Mouse (Mus musculus) kidney, embryonic 15.5 days (tissue): ENCODE results near the gene Cnbd2. TPM values are rescaled to one million over a fixed set of nuclear protein-coding genes. Genes with fewer than 3 reads are reported as not detected.

Source experiments
- ATAC-seq: fragments of 200-750 bp; cut with Nextera tagmentation; replicated peaks from 2 replicates; pipeline ENCODE4 v1.8.0; 2017; ENCODE audit warnings: moderate TSS enrichment; ENCODE audit not compliant: low FRiP score
- H3K27ac ChIP-seq: fragments of 300-500 bp; sonication (generic); 2 replicates; pipeline ENCODE4 v1.5.1; 2015; ENCODE audit warnings: mild to moderate bottlenecking, inconsistent platforms
- H3K27me3 ChIP-seq: fragments of 300-500 bp; sonication (generic); 2 replicates; pipeline ENCODE4 v1.6.1; 2015; ENCODE audit warnings: inconsistent platforms
- H3K36me3 ChIP-seq: fragments of 300-500 bp; sonication (generic); 2 replicates; pipeline ENCODE4 v1.6.1; 2015; ENCODE audit warnings: inconsistent platforms
- H3K4me1 ChIP-seq: fragments of 300-500 bp; sonication (generic); 2 replicates; pipeline ENCODE4 v1.6.1; 2015; ENCODE audit warnings: inconsistent platforms
- H3K4me2 ChIP-seq: fragments of 300-500 bp; sonication (generic); 2 replicates; pipeline ENCODE4 v1.6.1; 2015; ENCODE audit warnings: moderate library complexity, mild to moderate bottlenecking, inconsistent platforms
- H3K4me3 ChIP-seq: fragments of 300-500 bp; sonication (generic); replicated peaks from 2 replicates; pipeline ENCODE4 v1.5.1; 2015; ENCODE audit warnings: mild to moderate bottlenecking, inconsistent platforms
- H3K9ac ChIP-seq: fragments of 300-500 bp; sonication (generic); 2 replicates; pipeline ENCODE4 v1.6.1; 2015; ENCODE audit warnings: mild to moderate bottlenecking, inconsistent platforms
- H3K9me3 ChIP-seq: fragments of 300-500 bp; sonication (generic); replicated peaks from 2 replicates; pipeline ENCODE4 v1.6.1; 2016; ENCODE audit warnings: inconsistent platforms
- WGBS: fragments of 180-500 bp; shearing (Covaris S2); methylation state at CpG from one replicate; pipeline ENCODE4 v1.1.7; 2015; ENCODE audit warnings: mixed read lengths; 5-methylcytosine and 5-hydroxymethylcytosine counted together
- polyA plus RNA-seq: library from polyadenylated mRNA; unstranded; fragments of >200 nt; fragmentation: Nextera tagmentation; extraction: Ambion mirVana; gene quantifications from 2 replicates; pipeline ENCODE4 v1.2.1, GENCODE M21; 2015

Gene Cnbd2
- 6.3 TPM in 2 replicates for polyA plus RNA-seq

DNA sequence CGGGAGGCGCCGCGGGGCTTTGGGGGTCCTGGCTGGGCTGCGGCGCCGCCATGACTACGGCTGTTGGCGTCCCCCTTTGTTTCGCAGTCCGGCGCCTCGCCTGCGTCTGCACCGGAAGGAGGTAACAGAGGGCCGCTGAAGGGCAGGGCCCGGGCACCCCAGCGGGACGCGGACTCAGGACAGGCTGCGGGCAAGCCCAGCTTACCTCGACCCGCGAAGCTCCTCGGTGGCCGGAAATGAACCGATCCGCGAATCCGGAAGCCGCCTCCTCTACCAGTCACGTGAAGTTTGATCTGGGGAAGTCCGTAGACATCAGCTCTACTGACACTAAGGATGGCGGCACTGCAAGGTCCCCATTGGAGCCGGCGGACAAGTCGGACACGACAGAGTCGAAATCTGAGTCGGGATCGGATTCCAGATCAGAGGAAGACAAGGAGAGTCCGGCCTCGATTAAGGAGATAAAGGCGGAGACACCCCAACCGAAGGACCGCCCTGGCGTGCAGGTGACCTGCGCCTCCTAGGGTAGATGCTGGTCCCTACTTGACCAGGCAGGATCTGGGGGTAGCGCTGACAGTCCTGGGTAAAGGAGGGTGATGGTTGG, at the start of gene Cnbd2, which contains the start of gene Scand1:
Gene Cnbd2 (plus strand): TSS at position 3 of the 601 bp plus-strand sequence.
Gene Scand1 (minus strand): TSS at position 408 of the 601 bp plus-strand sequence.
- H3K4me1 ChIP-seq: peaks cover 12% of the 10 kb centered on the region; the same call in 1 of the 2 replicates
- H3K4me3 ChIP-seq: peak within 1 kb of the TSS; percentile 78
- no peaks in the 10 kb centered on the region for H3K27me3 ChIP-seq
- peak within 1 kb of the TSS; percentile 83 for H3K9ac ChIP-seq
- peaks cover 19% of the 10 kb centered on the region for H3K36me3 ChIP-seq
- peak within 1 kb of the TSS; percentile 89 for H3K4me2 ChIP-seq
- H3K9me3 ChIP-seq: no peaks in the 10 kb centered on the region
- peak; percentile 95 for ATAC-seq
- H3K27ac ChIP-seq: peak within 1 kb of the TSS; percentile 99
- under 1% methylated on average over 49 of the region's 49 CpGs for WGBS

DNA sequence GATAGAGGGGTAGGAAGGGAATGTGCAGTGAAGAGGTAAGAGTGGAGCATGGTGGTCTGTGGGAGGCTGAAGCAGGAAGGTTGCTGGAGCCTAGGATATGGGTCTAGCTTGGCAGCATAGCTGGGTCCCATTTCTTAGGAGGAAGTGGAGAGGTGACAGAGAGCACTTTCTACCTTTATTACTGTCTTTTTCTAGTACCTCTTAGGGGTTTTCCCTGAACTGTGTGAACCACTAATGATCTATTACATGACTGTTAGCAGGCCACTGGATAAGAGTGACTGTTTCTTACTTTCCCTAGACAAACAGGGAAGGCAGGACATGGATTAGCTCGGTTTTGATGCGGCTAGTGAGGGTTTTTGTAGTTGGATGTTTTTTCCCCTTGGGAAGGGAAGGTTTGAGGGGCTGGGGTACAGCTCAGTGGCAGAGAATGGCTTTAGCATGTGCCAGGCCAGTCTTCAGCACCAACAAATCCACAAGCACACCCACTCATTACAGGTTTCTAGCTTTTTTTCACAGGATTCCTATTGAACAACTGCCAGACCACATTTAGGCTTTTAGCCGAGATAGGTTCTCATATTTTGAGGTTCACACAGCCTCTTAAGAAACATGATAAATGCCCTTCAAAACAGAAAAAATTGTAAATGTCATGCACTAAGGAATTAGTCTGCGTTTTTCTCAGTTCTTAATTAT, 48.8 kb upstream of the Cnbd2 start:
- no peaks in the 10 kb centered on the region for H3K27me3 ChIP-seq
- H3K4me1 ChIP-seq: no peaks in the 10 kb centered on the region
- no peak overlapping the region for H3K4me3 ChIP-seq
- H3K9ac ChIP-seq: no peak overlapping the region
- peaks cover 67% of the 10 kb centered on the region for H3K36me3 ChIP-seq
- H3K9me3 ChIP-seq: no peaks in the 10 kb centered on the region
- no peak overlapping the region for H3K27ac ChIP-seq
- 87% methylated on average over 4 of the region's 4 CpGs for WGBS
- ATAC-seq: no peak
- H3K4me2 ChIP-seq: no peak overlapping the region

- Histone ChIP-seq H3K36me3 (peaks cover 60% of the 10 kb centered on the region), H3K9ac (no peak overlapping the region), H3K4me1 (0 out of 2 replicates have a peak, but pooled peaks cover 3% of the 10 kb centered on the region), H3K27me3 (no peaks in the 10 kb centered on the region), H3K9me3 (no peaks in the 10 kb centered on the region), H3K4me3 (no peak overlapping the region), H3K4me2 (no peak overlapping the region), H3K27ac (no peak overlapping the region)
- WGBS: 97% methylated on average over 9 of the region's 9 CpGs
- ATAC-seq: no peak
Observed at GRCm38 (mm10) chr2:156267636-156268035, 44.5 kb upstream of the Cnbd2 start.

DNA sequence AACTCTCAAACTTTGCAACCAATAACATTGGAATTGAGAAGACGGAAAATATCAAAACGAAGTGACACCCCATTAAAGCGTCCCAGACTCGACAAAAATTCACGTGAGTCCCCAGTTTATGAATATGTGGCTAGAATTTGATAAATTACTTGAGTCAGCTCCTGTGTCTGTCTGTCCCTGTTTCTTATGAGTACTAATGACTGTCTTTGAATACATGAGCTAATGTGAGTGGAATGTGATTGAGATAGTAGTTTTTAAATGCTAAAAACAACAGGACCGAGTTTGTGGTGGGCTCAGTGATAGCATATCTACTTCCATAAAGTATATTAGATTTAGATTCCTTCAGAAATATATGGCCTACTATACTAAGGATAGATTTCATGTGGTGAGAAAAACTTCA, 39.5 kb upstream of the Cnbd2 start:
- H3K36me3 ChIP-seq: peaks cover 78% of the 10 kb centered on the region
- 91% methylated on average over 6 of the region's 6 CpGs for whole genome bisulfite sequencing

GRCm38 (mm10) chr2:156278226-156279017, 33.7 kb upstream of the Cnbd2 start:
- Histone ChIP-seq H3K4me2 (no peak overlapping the region), H3K27me3 (no peaks in the 10 kb centered on the region), H3K9me3 (no peaks in the 10 kb centered on the region), H3K27ac (peak overlapping the region; percentile 45), H3K9ac (no peak overlapping the region), H3K36me3 (peaks cover 67% of the 10 kb centered on the region), H3K4me3 (no peak overlapping the region), H3K4me1 (0 out of 2 replicates have a peak, but pooled peaks cover 5% of the 10 kb centered on the region)
- 52% methylated on average over 4 of the region's 4 CpGs for WGBS
- ATAC-seq: peak; percentile 76

More for the DNA sequence above, 39.5 kb upstream of the Cnbd2 start:
- no peak overlapping the region for H3K27ac ChIP-seq
- H3K9me3 ChIP-seq: no peaks in the 10 kb centered on the region
- H3K9ac ChIP-seq: no peak overlapping the region
- no peak for ATAC-seq
- 0 out of 2 replicates have a peak, but pooled peaks cover 3% of the 10 kb centered on the region for H3K4me1 ChIP-seq
- H3K4me2 ChIP-seq: no peak overlapping the region
- H3K27me3 ChIP-seq: no peaks in the 10 kb centered on the region
- H3K4me3 ChIP-seq: no peak overlapping the region

- Histone ChIP-seq H3K4me2 (no peak overlapping the region), H3K4me1 (0 out of 2 replicates have a peak, but pooled peaks cover 5% of the 10 kb centered on the region), H3K4me3 (no peak overlapping the region), H3K9ac (no peak overlapping the region), H3K9me3 (no peaks in the 10 kb centered on the region), H3K27ac (no peak overlapping the region), H3K27me3 (no peaks in the 10 kb centered on the region), H3K36me3 (peaks cover 74% of the 10 kb centered on the region)
- ATAC-seq: no peak
- WGBS: 80% methylated on average over 4 of the region's 4 CpGs
Observed at GRCm38 (mm10) chr2:156281227-156281626, 30.9 kb upstream of the Cnbd2 start.

- no peak overlapping the region for H3K9ac ChIP-seq
- no peaks in the 10 kb centered on the region for H3K4me1 ChIP-seq
- WGBS: 87% methylated on average over 2 of the region's 2 CpGs
- H3K27ac ChIP-seq: no peak overlapping the region
- H3K36me3 ChIP-seq: peaks cover 79% of the 10 kb centered on the region
- H3K4me3 ChIP-seq: no peak overlapping the region
- H3K9me3 ChIP-seq: no peaks in the 10 kb centered on the region
- H3K4me2 ChIP-seq: no peak overlapping the region
- no peaks in the 10 kb centered on the region for H3K27me3 ChIP-seq
- no peak for ATAC-seq
Observed at GRCm38 (mm10) chr2:156285161-156285560, 26.9 kb upstream of the Cnbd2 start.

GRCm38 (mm10) chr2:156286733-156287132, 25.4 kb upstream of the Cnbd2 start:
- 93% methylated on average over 4 of the region's 4 CpGs for WGBS
- H3K36me3 ChIP-seq: peaks cover 80% of the 10 kb centered on the region
- no peak overlapping the region for H3K4me3 ChIP-seq
- H3K4me2 ChIP-seq: no peak overlapping the region
- H3K9ac ChIP-seq: no peak overlapping the region
- no peaks in the 10 kb centered on the region for H3K27me3 ChIP-seq
- H3K4me1 ChIP-seq: no peaks in the 10 kb centered on the region
- H3K27ac ChIP-seq: no peak overlapping the region
- no peaks in the 10 kb centered on the region for H3K9me3 ChIP-seq
- no peak for ATAC-seq

DNA sequence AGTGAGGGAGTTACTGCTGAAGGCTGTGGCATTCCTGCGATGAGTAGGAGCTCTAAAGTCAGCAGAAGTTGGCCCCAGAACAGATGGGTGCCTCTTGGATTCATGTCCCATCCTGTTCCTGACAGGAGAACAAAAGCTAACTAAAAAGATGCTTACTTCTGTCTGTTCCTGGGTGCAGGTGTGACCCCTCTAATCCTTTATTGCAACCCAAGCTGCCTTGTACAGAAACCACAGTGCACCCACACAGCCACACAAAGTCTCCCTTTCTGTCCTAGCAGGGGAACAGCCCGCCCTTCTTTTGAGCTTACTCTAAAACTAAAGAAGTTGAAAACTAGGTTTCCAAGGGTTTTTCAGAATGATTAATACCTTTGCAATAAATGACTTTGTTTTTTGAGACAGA, 23.9 kb upstream of the Cnbd2 start:
- 92% methylated on average over 2 of the region's 2 CpGs for WGBS
- no peak overlapping the region for H3K4me3 ChIP-seq
- H3K36me3 ChIP-seq: peaks cover 79% of the 10 kb centered on the region

GRCm38 (mm10) chr2:156289552-156290160, 22.4 kb upstream of the Cnbd2 start:
- no peak overlapping the region for H3K4me3 ChIP-seq
- WGBS: 85% methylated on average over 2 of the region's 2 CpGs
- H3K4me1 ChIP-seq: no peaks in the 10 kb centered on the region
- H3K9ac ChIP-seq: no peak overlapping the region
- H3K27ac ChIP-seq: no peak overlapping the region
- ATAC-seq: no peak
- peaks cover 84% of the 10 kb centered on the region for H3K36me3 ChIP-seq
- no peaks in the 10 kb centered on the region for H3K9me3 ChIP-seq
- H3K4me2 ChIP-seq: no peak overlapping the region
- H3K27me3 ChIP-seq: no peaks in the 10 kb centered on the region

More for the DNA sequence above, 23.9 kb upstream of the Cnbd2 start:
- Histone ChIP-seq H3K27ac (no peak overlapping the region), H3K27me3 (no peaks in the 10 kb centered on the region), H3K9me3 (no peaks in the 10 kb centered on the region), H3K4me1 (no peaks in the 10 kb centered on the region), H3K9ac (no peak overlapping the region), H3K4me2 (no peak overlapping the region)
- no peak for ATAC-seq

DNA sequence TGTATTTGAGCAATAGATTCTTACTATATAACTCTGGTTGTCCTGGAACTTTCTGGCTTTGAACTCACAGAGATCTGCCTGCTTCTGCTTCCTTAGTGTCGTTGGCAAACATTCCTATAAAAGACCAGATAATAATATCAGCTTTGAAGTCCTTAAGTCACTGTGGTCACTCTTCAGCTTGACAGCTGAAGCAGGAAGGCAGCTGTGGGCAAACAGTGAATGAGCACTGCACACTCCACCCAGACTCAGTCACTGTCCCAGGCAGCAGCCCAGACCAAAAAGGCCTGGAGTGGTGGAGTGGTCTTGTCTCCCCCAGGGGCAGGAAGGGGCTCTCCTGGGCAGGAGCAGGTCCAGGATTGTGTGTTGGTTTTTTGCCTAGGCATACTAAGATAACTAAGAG, 20.1 kb upstream of the Cnbd2 start:
- Histone ChIP-seq H3K36me3 (peaks cover 79% of the 10 kb centered on the region), H3K27me3 (no peaks in the 10 kb centered on the region), H3K4me3 (no peak overlapping the region), H3K4me1 (no peaks in the 10 kb centered on the region), H3K9ac (no peak overlapping the region), H3K27ac (no peak overlapping the region), H3K4me2 (no peak overlapping the region), H3K9me3 (no peaks in the 10 kb centered on the region)
- WGBS: 77% methylated on average over 1 of the region's 1 CpGs
- no peak for ATAC-seq
